In the genomic region with DNA sequence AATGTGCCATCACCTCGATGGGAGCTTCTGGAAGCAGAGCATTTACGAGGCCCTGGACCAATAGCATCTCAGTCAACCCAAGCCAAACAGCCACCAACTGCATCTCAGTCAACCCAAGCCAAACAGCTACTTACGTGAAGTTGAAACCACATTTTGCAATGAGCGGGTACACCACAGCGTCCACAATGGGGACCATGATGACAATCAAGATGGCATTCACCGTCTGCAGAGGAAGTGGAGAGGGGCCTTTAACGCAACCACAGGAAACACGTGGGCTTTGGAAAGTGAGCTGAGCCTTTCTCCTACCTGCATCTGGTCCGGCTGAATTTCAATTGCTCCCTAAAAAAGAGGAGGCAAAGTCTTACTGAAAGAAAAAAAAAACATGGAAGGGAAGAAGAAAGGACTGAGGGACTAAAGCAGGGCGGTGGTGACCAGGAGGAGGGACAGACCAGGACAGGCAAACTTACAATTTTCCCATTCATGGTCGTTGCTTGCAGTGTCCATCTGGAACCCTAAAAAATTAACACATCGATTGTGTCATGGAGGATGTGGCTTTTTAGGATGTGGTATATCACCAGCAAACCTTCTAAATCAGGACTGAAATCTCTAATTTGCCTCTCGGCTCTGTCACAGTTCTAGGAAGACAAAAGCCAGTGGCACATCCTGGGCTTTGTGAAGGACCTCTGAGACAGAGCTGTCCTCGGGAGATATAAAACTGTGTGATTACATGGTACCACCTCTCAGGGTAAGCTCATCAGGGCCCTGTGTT, we compare ENCODE assay signal across 24 mouse cellular contexts. TPM values are rescaled to one million over a fixed set of nuclear protein-coding genes. Genes with fewer than 3 reads are reported as not detected.
DNase-seq lines count a peak whose midpoint lies in the region; ATAC-seq lines count a peak whose summit lies in the region.
"Had no signal": no experiment of that assay in that cellular context is flagged by ENCODE, and none has a peak within 500 bp of the region (broad histone marks: within the 10 kb centered on the region; RNA-seq: fewer than 3 reads in every experiment).

No protein-coding gene starts in this region.

- DNase-seq in thymus, postnatal 25 days, result peak; percentile 52
- DNase-seq in limb, embryonic 10.5 days (ENCODE audit: low spot score), result no peak
- no peak for DNase-seq in adrenal gland, postnatal 36 days
- no peak for DNase-seq in left cerebral cortex, adult 18-20 months (ENCODE audit: low spot score in 2 of 2)
- DNase-seq: adrenal gland, postnatal 10 days; cerebellum, adult 2 months; forebrain, postnatal 0 days; gastrocnemius, adult 2 months; heart, adult 2 months; kidney, adult 11 months; kidney, postnatal 14 days; lung, adult 18-20 months; midbrain, embryonic 14.5 days had no signal

- no peaks in the 10 kb centered on the region for H3K27me3 ChIP-seq in limb, embryonic 10.5 days (ENCODE audit: low read depth, poor library complexity, severe bottlenecking)
- H3K27me3 ChIP-seq: embryonic facial prominence, embryonic 12.5 days; limb, embryonic 15.5 days; stomach, embryonic 15.5 days had no signal

- WGBS in limb, embryonic 10.5 days, result 89% methylated on average over 14 of the region's 14 CpGs

- ATAC-seq in CD4-positive, CD25-positive, alpha-beta regulatory T cell, adult 4 months, result peak; percentile 71
- 0 out of 2 replicates have a peak, but pooled peaks have one; percentile 42 for ATAC-seq in erythroid progenitor cell, adult 5-6 weeks (replicated peaks; ENCODE audit: low FRiP score, poor library complexity, severe bottlenecking)
- peak; percentile 38; the same call in 1 of the 2 replicates for ATAC-seq in monocyte, adult 5-6 weeks (replicated peaks; ENCODE audit: insufficient number of reproducible peaks, low FRiP score, low TSS enrichment, poor library complexity, severe bottlenecking)
- ATAC-seq: forebrain, postnatal 0 days had no signal

- no peaks in the 10 kb centered on the region for H3K4me1 ChIP-seq in limb, embryonic 10.5 days
- H3K4me1 ChIP-seq: embryonic facial prominence, embryonic 12.5 days; limb, embryonic 15.5 days; stomach, embryonic 15.5 days had no signal

- H3K27ac ChIP-seq in limb, embryonic 10.5 days, result no peak overlapping the region
- H3K27ac ChIP-seq: embryonic facial prominence, embryonic 12.5 days; gastrocnemius, adult 2 months; heart, adult 2 months; hindbrain, embryonic 14.5 days; limb, embryonic 15.5 days; macrophage; stomach, embryonic 15.5 days had no signal

- no peak overlapping the region for H3K4me3 ChIP-seq in limb, embryonic 10.5 days
- H3K4me3 ChIP-seq: embryonic facial prominence, embryonic 12.5 days; gastrocnemius, adult 2 months; heart, adult 2 months; limb, embryonic 15.5 days; stomach, embryonic 15.5 days had no signal

- H3K9me3 ChIP-seq in limb, embryonic 10.5 days (replicated peaks), result no peaks in the 10 kb centered on the region
- H3K9me3 ChIP-seq: embryonic facial prominence, embryonic 12.5 days; limb, embryonic 15.5 days; stomach, embryonic 15.5 days had no signal

- no peaks in the 10 kb centered on the region for H3K36me3 ChIP-seq in limb, embryonic 10.5 days
- H3K36me3 ChIP-seq: embryonic facial prominence, embryonic 12.5 days; limb, embryonic 15.5 days; stomach, embryonic 15.5 days had no signal

RNA-seq across cellular contexts. Expression of gene Slc15a1, which starts 26.9 kb away (rescaled TPM):
- under 1 TPM in 1 of 2 experiments, not detected in 1; 0.16 TPM for polyA plus RNA-seq in CD4-positive, CD25-positive, alpha-beta regulatory T cell, adult 4 months (2017; shearing (Covaris generic))
- total RNA-seq in erythroid progenitor cell, adult 5-6 weeks (2015; ENCODE audit: low replicate concordance), result not detected in 2 replicates
- total RNA-seq in erythroid progenitor cell, adult 5-6 weeks (2017; ENCODE audit: low replicate concordance), result not detected in 2 replicates
- total RNA-seq in monocyte, adult 5-6 weeks (2017), result not detected in 3 replicates
- polyA plus RNA-seq in limb, embryonic 10.5 days (2016; fragmentation: Nextera tagmentation; extraction: Ambion mirVana), result not detected in 2 replicates
- not detected for total RNA-seq in adrenal gland, postnatal 36 days (2021)
- not detected for total RNA-seq in left cerebral cortex, adult 18-20 months (2021)
- total RNA-seq: forebrain, postnatal 0 days; gastrocnemius, adult 2 months; heart, adult 2 months had no signal
- polyA plus RNA-seq: C2C12; cerebellum, adult 2 months; heart, adult 2 months; hindbrain, embryonic 14.5 days; macrophage; midbrain, embryonic 14.5 days; neural tube, embryonic 11.5 days; spleen, adult 2 months had no signal
